Comparison of ENCODE assay signal across 8 mouse cellular contexts in genomic region chr19:4148819-4149218, GRCm38 (mm10). TPM values are rescaled to one million over a fixed set of nuclear protein-coding genes. Genes with fewer than 3 reads are reported as not detected.
DNase-seq lines count a peak whose midpoint lies in the region; ATAC-seq and TF ChIP-seq lines count a peak whose summit lies in the region.

No protein-coding gene starts in this region.

- H3K27me3 ChIP-seq in hindbrain, embryonic 14.5 days (ENCODE audit: control insufficient read depth, insufficient read depth, low read length), result no peaks in the 10 kb centered on the region
- no peaks in the 10 kb centered on the region for H3K27me3 ChIP-seq in midbrain, embryonic 15.5 days (replicated peaks)

- H3K4me1 ChIP-seq in brown adipose tissue, adult 24 weeks (ENCODE audit: control insufficient read depth, insufficient read depth, insufficient read length, low read length), result peaks cover 47% of the 10 kb centered on the region
- peaks cover 14% of the 10 kb centered on the region for H3K4me1 ChIP-seq in hindbrain, embryonic 14.5 days (replicated peaks; ENCODE audit: control insufficient read depth, insufficient read depth, low read length)
- H3K4me1 ChIP-seq in midbrain, embryonic 15.5 days, result peaks cover 22% of the 10 kb centered on the region

- peak overlapping the region; percentile 89 for H3K27ac ChIP-seq in left cerebral cortex, adult 2 months
- peak overlapping the region; percentile 71 for H3K27ac ChIP-seq in brown adipose tissue, adult 24 weeks (replicated peaks; ENCODE audit: low read depth, low read length)
- peak overlapping the region; percentile 61 for H3K27ac ChIP-seq in hindbrain, embryonic 14.5 days
- peak overlapping the region; percentile 75 for H3K27ac ChIP-seq in midbrain, embryonic 15.5 days

- 2% methylated on average over 8 of the region's 8 CpGs for WGBS in hindbrain, embryonic 14.5 days
- WGBS in midbrain, embryonic 15.5 days, result 3% methylated on average over 7 of the region's 8 CpGs

- H3K36me3 ChIP-seq in hindbrain, embryonic 14.5 days (replicated peaks; ENCODE audit: control insufficient read depth, insufficient read depth), result peaks cover 28% of the 10 kb centered on the region
- 0 out of 2 replicates have a peak, but pooled peaks cover 7% of the 10 kb centered on the region for H3K36me3 ChIP-seq in midbrain, embryonic 15.5 days (replicated peaks)

- DNase-seq in left cerebral cortex, adult 2 months (ENCODE audit: extremely low spot score in 1 of 2, low spot score in 2 of 2), result no peak
- no peak for DNase-seq in left cerebral cortex, postnatal 25 days (ENCODE audit: low spot score in 2 of 2)
- DNase-seq in hindbrain, embryonic 14.5 days (ENCODE audit: low spot score), result no peak
- DNase-seq in cerebellum, adult 11 months, result no peak
- DNase-seq in urinary bladder, postnatal 4 days (ENCODE audit: low spot score in 2 of 2), result no peak
- DNase-seq in left cerebral cortex, adult 11 months (ENCODE audit: low spot score), result no peak

- no peak for TF ChIP-seq CTCF in left cerebral cortex, adult 2 months (IDR thresholded peaks at IDR 0.05)

- peak overlapping the region; percentile 60 for H3K4me3 ChIP-seq in left cerebral cortex, adult 2 months
- H3K4me3 ChIP-seq in brown adipose tissue, adult 24 weeks (ENCODE audit: insufficient read depth, low read depth, low read length), result peak overlapping the region; percentile 80
- H3K4me3 ChIP-seq in hindbrain, embryonic 14.5 days (replicated peaks; ENCODE audit: low read length), result peak overlapping the region; percentile 80
- H3K4me3 ChIP-seq in midbrain, embryonic 15.5 days, result peak overlapping the region; percentile 93

- H3K9ac ChIP-seq in hindbrain, embryonic 14.5 days, result peak overlapping the region; percentile 87
- peak overlapping the region; percentile 91 for H3K9ac ChIP-seq in midbrain, embryonic 15.5 days

- no peaks in the 10 kb centered on the region for H3K9me3 ChIP-seq in hindbrain, embryonic 14.5 days (ENCODE audit: control insufficient read depth, low read length)
- H3K9me3 ChIP-seq in midbrain, embryonic 15.5 days, result no peaks in the 10 kb centered on the region

- no peak for ATAC-seq in hindbrain, embryonic 14.5 days (ENCODE audit: low FRiP score)
- peak; percentile 46; the same call in 1 of the 2 replicates for ATAC-seq in midbrain, embryonic 15.5 days (replicated peaks)

- peak overlapping the region; percentile 75 for H3K4me2 ChIP-seq in hindbrain, embryonic 14.5 days (replicated peaks)
- H3K4me2 ChIP-seq in midbrain, embryonic 15.5 days, result peak overlapping the region; percentile 77

- intact Hi-C loops in left cerebral cortex, adult 2 months (cut with DNase I), result no loop called here
- intact Hi-C loops in left cerebral cortex, postnatal 25 days (cut with DNase I), result no loop called here

RNA-seq across cellular contexts. Expression of gene Coro1b, which starts 0.4 kb away (rescaled TPM):
- total RNA-seq in left cerebral cortex, adult 2 months (2021), result 10 to 100 TPM; 72.6 to 82.2 TPM
- 10 to 100 TPM; 75.6 to 82.8 TPM for total RNA-seq in left cerebral cortex, postnatal 25 days (2021)
- polyA plus RNA-seq in brown adipose tissue, adult 24 weeks (2012; ENCODE audit: insufficient read depth, insufficient read length, missing spikeins), result 103 and 112 TPM in 2 replicates
- polyA plus RNA-seq in hindbrain, embryonic 14.5 days (2014; fragmentation: Nextera tagmentation; extraction: Ambion mirVana), result 102 TPM in 2 replicates
- 127 and 139 TPM in 2 replicates for polyA plus RNA-seq in midbrain, embryonic 15.5 days (2015; fragmentation: Nextera tagmentation; extraction: Ambion mirVana)

RNA-seq across cellular contexts. Expression of gene Ptprcap, which starts 4.6 kb away (rescaled TPM):
- 1 to 10 TPM; 1.2 to 1.7 TPM for total RNA-seq in left cerebral cortex, adult 2 months (2021)
- total RNA-seq in left cerebral cortex, postnatal 25 days (2021), result 1 to 10 TPM; 1.1 to 2.0 TPM
- 1.3 and 3.3 TPM in 2 replicates for polyA plus RNA-seq in brown adipose tissue, adult 24 weeks (2012; ENCODE audit: insufficient read depth, insufficient read length, missing spikeins)
- polyA plus RNA-seq in hindbrain, embryonic 14.5 days (2014; fragmentation: Nextera tagmentation; extraction: Ambion mirVana), result 0.44 and 0.68 TPM in 2 replicates
- polyA plus RNA-seq in midbrain, embryonic 15.5 days (2015; fragmentation: Nextera tagmentation; extraction: Ambion mirVana), result 0.26 and 0.96 TPM in 2 replicates

RNA-seq across cellular contexts. Expression of gene Cabp4, which starts 5.0 kb away (rescaled TPM):
- under 1 TPM in 1 of 2 experiments, not detected in 1; 0.26 TPM for total RNA-seq in left cerebral cortex, adult 2 months (2021)
- not detected for total RNA-seq in left cerebral cortex, postnatal 25 days (2021)
- not detected in 2 replicates for polyA plus RNA-seq in brown adipose tissue, adult 24 weeks (2012; ENCODE audit: insufficient read depth, insufficient read length, missing spikeins)
- polyA plus RNA-seq in hindbrain, embryonic 14.5 days (2014; fragmentation: Nextera tagmentation; extraction: Ambion mirVana), result 0.11 and 0.26 TPM in 2 replicates
- 0.22 and 0.28 TPM in 2 replicates for polyA plus RNA-seq in midbrain, embryonic 15.5 days (2015; fragmentation: Nextera tagmentation; extraction: Ambion mirVana)

RNA-seq across cellular contexts. Expression of gene Gpr152, which starts 9.2 kb away (rescaled TPM):
- not detected for total RNA-seq in left cerebral cortex, adult 2 months (2021)
- not detected for total RNA-seq in left cerebral cortex, postnatal 25 days (2021)
- not detected in 2 replicates for polyA plus RNA-seq in brown adipose tissue, adult 24 weeks (2012; ENCODE audit: insufficient read depth, insufficient read length, missing spikeins)
- not detected in 2 replicates for polyA plus RNA-seq in hindbrain, embryonic 14.5 days (2014; fragmentation: Nextera tagmentation; extraction: Ambion mirVana)
- polyA plus RNA-seq in midbrain, embryonic 15.5 days (2015; fragmentation: Nextera tagmentation; extraction: Ambion mirVana), result 0.04 TPM in 1 of 2 replicates, not detected in the other

RNA-seq across cellular contexts. Expression of gene Rps6kb2, which starts 14.3 kb away (rescaled TPM):
- total RNA-seq in left cerebral cortex, adult 2 months (2021), result 10 to 100 TPM; 34.0 to 46.8 TPM
- 10 to 100 TPM; 28.5 to 32.0 TPM for total RNA-seq in left cerebral cortex, postnatal 25 days (2021)
- 17.2 and 17.7 TPM in 2 replicates for polyA plus RNA-seq in brown adipose tissue, adult 24 weeks (2012; ENCODE audit: insufficient read depth, insufficient read length, missing spikeins)
- 35.8 and 39.7 TPM in 2 replicates for polyA plus RNA-seq in hindbrain, embryonic 14.5 days (2014; fragmentation: Nextera tagmentation; extraction: Ambion mirVana)
- polyA plus RNA-seq in midbrain, embryonic 15.5 days (2015; fragmentation: Nextera tagmentation; extraction: Ambion mirVana), result 60.1 and 60.7 TPM in 2 replicates
